Mouse (Mus musculus) testis, postnatal 14 days (tissue): Measurements from ENCODE around the gene Tmem106c.

Experiments
- DNase-seq: peaks from one replicate; pipeline ENCODE4 v3.0.0; 2021; ENCODE audit warnings: low spot score

Tmem106c gene

GRCm38 (mm10) chr15:98001321-98002112 lies 37.5 kb downstream of the Tmem106c start:
- DNase-seq: no peak

GRCm38 (mm10) chr15:98002113-98002990 lies 38.4 kb downstream of the Tmem106c start:
- no peak for DNase-seq

- DNase-seq: no peak
These were observed 39.2 kb downstream of the Tmem106c start for GRCm38 (mm10) chr15:98002991-98003821.

- no peak for DNase-seq
These were observed 40.1 kb downstream of the Tmem106c start, which contains the start of gene Col2a1 for GRCm38 (mm10) chr15:98003822-98004739. Gene Col2a1 (minus strand): TSS chr15:98004695.

- DNase-seq: no peak
These were observed 40.8 kb downstream of the Tmem106c start for GRCm38 (mm10) chr15:98004740-98005159.

GRCm38 (mm10) chr15:98005181-98005580 lies 41.2 kb downstream of the Tmem106c start:
- no peak for DNase-seq

- DNase-seq: no peak
These were observed 48.8 kb downstream of the Tmem106c start for GRCm38 (mm10) chr15:98012810-98013209.

- no peak for DNase-seq
These were observed 53.9 kb downstream of the Tmem106c start for GRCm38 (mm10) chr15:98017925-98018324.

GRCm38 (mm10) chr15:98019047-98019446 lies 55.0 kb downstream of the Tmem106c start:
- DNase-seq: no peak
